Comparison of ENCODE assay signal across 19 mouse cellular contexts in the genomic region with DNA sequence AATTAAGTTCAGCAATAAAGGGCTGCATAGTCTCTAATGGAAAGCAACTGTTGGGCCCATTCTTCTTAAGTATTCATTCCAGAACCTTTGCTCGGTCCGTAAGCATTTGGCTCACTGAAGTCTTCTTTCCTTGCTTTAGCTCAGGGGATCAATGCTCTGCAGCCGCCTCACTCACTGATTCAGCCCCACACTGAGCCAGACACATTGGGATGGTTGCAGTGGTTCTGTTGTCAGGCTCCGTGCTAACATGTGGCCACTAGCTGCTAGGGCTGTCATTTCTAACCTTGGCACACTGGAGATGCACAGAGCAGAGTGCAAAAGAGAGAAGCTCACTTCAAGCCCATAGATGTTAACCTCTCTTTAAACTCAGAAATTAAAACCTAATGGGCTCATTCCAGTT.
A peak's percentile ranks its signal among the peaks of the same experiment; 100 is the strongest.
DNase-seq lines count a peak whose midpoint lies in the region; ATAC-seq and TF ChIP-seq lines count a peak whose summit lies in the region.
"Had no signal": no experiment of that assay in that cellular context is flagged by ENCODE, and none has a peak within 500 bp of the region (broad histone marks: within the 10 kb centered on the region; RNA-seq: fewer than 3 reads in every experiment).

No protein-coding gene starts in this region.

- H3K27ac ChIP-seq in forebrain, embryonic 10.5 days = peak overlapping the region; percentile 65; the same call in 1 of the 2 replicates
- no peak overlapping the region for H3K27ac ChIP-seq in forebrain, embryonic 13.5 days
- peak overlapping the region; percentile 60 for H3K27ac ChIP-seq in embryonic facial prominence, embryonic 13.5 days
- 0 out of 2 replicates have a peak overlapping the region, but pooled peaks have one; percentile 47 for H3K27ac ChIP-seq in limb, embryonic 11.5 days (replicated peaks; ENCODE audit: low read depth, low read length)
- no peak overlapping the region for H3K27ac ChIP-seq in forebrain, embryonic 16.5 days (ENCODE audit: low read length)
- H3K27ac ChIP-seq: forebrain, embryonic 12.5 days; gastrocnemius, adult 2 months; hindbrain, embryonic 12.5 days had no signal

- 39% methylated on average over 4 of the region's 4 CpGs for WGBS in forebrain, embryonic 10.5 days
- 37% methylated on average over 4 of the region's 4 CpGs for WGBS in forebrain, embryonic 13.5 days
- 16% methylated on average over 4 of the region's 4 CpGs for WGBS in embryonic facial prominence, embryonic 13.5 days
- WGBS in limb, embryonic 11.5 days = 14% methylated on average over 4 of the region's 4 CpGs
- whole genome bisulfite sequencing in forebrain, embryonic 16.5 days = 30% methylated on average over 4 of the region's 4 CpGs

- H3K4me1 ChIP-seq in forebrain, embryonic 10.5 days = peaks cover 45% of the 10 kb centered on the region
- peaks cover 11% of the 10 kb centered on the region for H3K4me1 ChIP-seq in forebrain, embryonic 13.5 days
- H3K4me1 ChIP-seq in embryonic facial prominence, embryonic 13.5 days = peaks cover 29% of the 10 kb centered on the region
- peaks cover 14% of the 10 kb centered on the region for H3K4me1 ChIP-seq in limb, embryonic 11.5 days (ENCODE audit: control insufficient read depth, insufficient read depth, low read length)
- H3K4me1 ChIP-seq in forebrain, embryonic 16.5 days (replicated peaks; ENCODE audit: control insufficient read depth, insufficient read depth, low read length) = peaks cover 10% of the 10 kb centered on the region

- no peak for TF ChIP-seq CTCF in brain, embryonic 14.5 days (IDR thresholded peaks at IDR 0.05; ENCODE audit: borderline replicate concordance, extremely low read depth, insufficient read depth, insufficient read length)

- no peaks in the 10 kb centered on the region for H3K27me3 ChIP-seq in forebrain, embryonic 10.5 days (ENCODE audit: poor library complexity, severe bottlenecking)
- H3K27me3 ChIP-seq in forebrain, embryonic 13.5 days = no peaks in the 10 kb centered on the region
- H3K27me3 ChIP-seq in embryonic facial prominence, embryonic 13.5 days = no peaks in the 10 kb centered on the region
- no peaks in the 10 kb centered on the region for H3K27me3 ChIP-seq in limb, embryonic 11.5 days (ENCODE audit: control insufficient read depth, insufficient read depth, low read length)
- H3K27me3 ChIP-seq in forebrain, embryonic 16.5 days (replicated peaks; ENCODE audit: control insufficient read depth, insufficient read depth, low read length) = no peaks in the 10 kb centered on the region
- H3K27me3 ChIP-seq: forebrain, embryonic 12.5 days; hindbrain, embryonic 12.5 days had no signal

- no peaks in the 10 kb centered on the region for H3K36me3 ChIP-seq in forebrain, embryonic 10.5 days (replicated peaks)
- H3K36me3 ChIP-seq in forebrain, embryonic 13.5 days (ENCODE audit: poor library complexity, severe bottlenecking) = no peaks in the 10 kb centered on the region
- no peaks in the 10 kb centered on the region for H3K36me3 ChIP-seq in embryonic facial prominence, embryonic 13.5 days
- H3K36me3 ChIP-seq in limb, embryonic 11.5 days (ENCODE audit: control insufficient read depth, insufficient read depth, low read length) = no peaks in the 10 kb centered on the region
- no peaks in the 10 kb centered on the region for H3K36me3 ChIP-seq in forebrain, embryonic 16.5 days (ENCODE audit: control insufficient read depth, insufficient read depth)
- H3K36me3 ChIP-seq: forebrain, embryonic 12.5 days; hindbrain, embryonic 12.5 days had no signal

- no peak for DNase-seq in forebrain, embryonic 10.5 days (ENCODE audit: extremely low spot score, low spot score)
- DNase-seq in brain, embryonic 14.5 days (ENCODE audit: low read depth) = peak; percentile 10
- no peak for DNase-seq in limb, embryonic 11.5 days (ENCODE audit: low spot score)
- no peak for DNase-seq in ovary, adult 18-20 months (ENCODE audit: low spot score)
- DNase-seq: adrenal gland, postnatal 14 days; cerebellum, adult 18-20 months; cerebellum, adult 9-11 months; cerebellum, postnatal 36 days; gastrocnemius, adult 2 months; gastrocnemius, postnatal 25 days; heart, postnatal 4 days had no signal

- ATAC-seq in forebrain, embryonic 13.5 days = no peak
- ATAC-seq in embryonic facial prominence, embryonic 13.5 days (ENCODE audit: insufficient number of reproducible peaks, insufficient read depth, low FRiP score, low TSS enrichment, low read depth) = no peak
- no peak for ATAC-seq in limb, embryonic 11.5 days (ENCODE audit: insufficient number of reproducible peaks, low FRiP score, low TSS enrichment, low read depth)
- no peak for ATAC-seq in forebrain, embryonic 16.5 days
- ATAC-seq: inflammation-experienced regulatory T-cells, adult 6 months; intestine, postnatal 0 days had no signal

- H3K9me3 ChIP-seq in forebrain, embryonic 10.5 days = no peaks in the 10 kb centered on the region
- no peaks in the 10 kb centered on the region for H3K9me3 ChIP-seq in forebrain, embryonic 13.5 days (replicated peaks)
- H3K9me3 ChIP-seq in embryonic facial prominence, embryonic 13.5 days = no peaks in the 10 kb centered on the region
- H3K9me3 ChIP-seq in limb, embryonic 11.5 days (ENCODE audit: control insufficient read depth, low read length) = no peaks in the 10 kb centered on the region
- H3K9me3 ChIP-seq in forebrain, embryonic 16.5 days (ENCODE audit: control insufficient read depth, low read length) = no peaks in the 10 kb centered on the region
- H3K9me3 ChIP-seq: forebrain, embryonic 12.5 days; hindbrain, embryonic 12.5 days had no signal

- no peak for TF ChIP-seq POLR2A in brain, embryonic 14.5 days (IDR thresholded peaks at IDR 0.05; ENCODE audit: borderline replicate concordance, extremely low read depth, insufficient read depth, insufficient read length, poor library complexity, severe bottlenecking)

- H3K9ac ChIP-seq in forebrain, embryonic 13.5 days = no peak overlapping the region
- H3K9ac ChIP-seq in embryonic facial prominence, embryonic 13.5 days = no peak overlapping the region
- no peak overlapping the region for H3K9ac ChIP-seq in limb, embryonic 11.5 days (ENCODE audit: low read length)
- no peak overlapping the region for H3K9ac ChIP-seq in forebrain, embryonic 16.5 days (replicated peaks; ENCODE audit: low read depth, low read length)
- H3K9ac ChIP-seq: forebrain, embryonic 12.5 days; hindbrain, embryonic 12.5 days had no signal

- H3K4me3 ChIP-seq in forebrain, embryonic 10.5 days = no peak overlapping the region
- no peak overlapping the region for H3K4me3 ChIP-seq in forebrain, embryonic 13.5 days
- no peak overlapping the region for H3K4me3 ChIP-seq in embryonic facial prominence, embryonic 13.5 days
- H3K4me3 ChIP-seq in limb, embryonic 11.5 days (ENCODE audit: low read depth, low read length) = no peak overlapping the region
- no peak overlapping the region for H3K4me3 ChIP-seq in forebrain, embryonic 16.5 days (replicated peaks; ENCODE audit: low read length)
- H3K4me3 ChIP-seq: forebrain, embryonic 12.5 days; gastrocnemius, adult 2 months; hindbrain, embryonic 12.5 days had no signal

- H3K4me2 ChIP-seq in forebrain, embryonic 13.5 days = no peak overlapping the region
- H3K4me2 ChIP-seq in embryonic facial prominence, embryonic 13.5 days = peak overlapping the region; percentile 14; the same call in 1 of the 2 replicates
- H3K4me2 ChIP-seq in limb, embryonic 11.5 days (ENCODE audit: low read depth, severe bottlenecking) = 0 out of 2 replicates have a peak overlapping the region, but pooled peaks have one; percentile 10
- no peak overlapping the region for H3K4me2 ChIP-seq in forebrain, embryonic 16.5 days (ENCODE audit: low read length)
- H3K4me2 ChIP-seq: forebrain, embryonic 12.5 days; heart, embryonic 11.5 days; hindbrain, embryonic 12.5 days had no signal

Comparison
In these comparisons a context has a peak if more than half of its experiments do, and no peak if none do; other contexts are left out.
1. H3K27ac ChIP-seq: peak in forebrain, embryonic 10.5 days (single experiment), embryonic facial prominence, embryonic 13.5 days (single experiment) and limb, embryonic 11.5 days (single experiment); none in forebrain, embryonic 13.5 days (single experiment) and forebrain, embryonic 16.5 days (single experiment).
2. H3K4me2 ChIP-seq: peak in embryonic facial prominence, embryonic 13.5 days (single experiment) and limb, embryonic 11.5 days (single experiment); none in forebrain, embryonic 13.5 days (single experiment) and forebrain, embryonic 16.5 days (single experiment).